ENCODE assay signal across 8 mouse cellular contexts in genomic region chr10:84533912-84534671, GRCm38 (mm10). TPM values are rescaled to one million over a fixed set of nuclear protein-coding genes. Genes with fewer than 3 reads are reported as not detected.
DNase-seq lines count a peak whose midpoint lies in the region; ATAC-seq lines count a peak whose summit lies in the region.

Gene Ckap4 (minus strand): TSS chr10:84534062.

- under 1% methylated on average over 41 of the region's 64 CpGs for WGBS in intestine, embryonic 14.5 days
- WGBS in limb, embryonic 12.5 days, result 2% methylated on average over 15 of the region's 64 CpGs
- WGBS in midbrain, embryonic 13.5 days, result under 1% methylated on average over 43 of the region's 64 CpGs
- 0% methylated on average over 27 of the region's 64 CpGs for WGBS in stomach, embryonic 14.5 days

- DNase-seq in right cerebral cortex, postnatal 10 days (ENCODE audit: low spot score in 2 of 2), result peak; percentile 76 to 78
- DNase-seq in right cerebral cortex, adult 2 months (ENCODE audit: low spot score in 2 of 2), result no peak
- DNase-seq in embryo, embryonic 10.5 days (ENCODE audit: low spot score), result peak; percentile 87
- DNase-seq in gastrocnemius, postnatal 4 days (ENCODE audit: low spot score in 2 of 2), result peak; percentile 79 to 81
- DNase-seq in intestine, embryonic 14.5 days (ENCODE audit: low spot score), result peak; percentile 83

- H3K4me3 ChIP-seq in intestine, embryonic 14.5 days (ENCODE audit: low read depth, low read length), result peak within 1 kb of the TSS; percentile 90
- H3K4me3 ChIP-seq in limb, embryonic 12.5 days (replicated peaks), result peak within 1 kb of the TSS; percentile 96
- peak within 1 kb of the TSS; percentile 83 for H3K4me3 ChIP-seq in midbrain, embryonic 13.5 days (replicated peaks)
- H3K4me3 ChIP-seq in stomach, embryonic 14.5 days (ENCODE audit: low read depth, low read length), result peak within 1 kb of the TSS; percentile 89

- no peaks in the 10 kb centered on the region for H3K9me3 ChIP-seq in intestine, embryonic 14.5 days (ENCODE audit: control insufficient read depth, low read length)
- H3K9me3 ChIP-seq in limb, embryonic 12.5 days, result no peaks in the 10 kb centered on the region
- no peaks in the 10 kb centered on the region for H3K9me3 ChIP-seq in midbrain, embryonic 13.5 days
- no peaks in the 10 kb centered on the region for H3K9me3 ChIP-seq in stomach, embryonic 14.5 days (ENCODE audit: control insufficient read depth, low read depth, low read length)

- H3K36me3 ChIP-seq in intestine, embryonic 14.5 days (ENCODE audit: control insufficient read depth, insufficient read depth, low read length), result peaks cover 7% of the 10 kb centered on the region
- H3K36me3 ChIP-seq in limb, embryonic 12.5 days, result peaks cover 22% of the 10 kb centered on the region
- H3K36me3 ChIP-seq in midbrain, embryonic 13.5 days, result peaks cover under 1% of the 10 kb centered on the region; the same call in 1 of the 2 replicates
- H3K36me3 ChIP-seq in stomach, embryonic 14.5 days (ENCODE audit: control insufficient read depth, insufficient read depth, low read length), result no peaks in the 10 kb centered on the region; the same call in 1 of the 2 replicates

- peak within 1 kb of the TSS; percentile 67 for H3K4me2 ChIP-seq in intestine, embryonic 14.5 days (ENCODE audit: low read length)
- H3K4me2 ChIP-seq in limb, embryonic 12.5 days, result peak within 1 kb of the TSS; percentile 77
- H3K4me2 ChIP-seq in midbrain, embryonic 13.5 days (replicated peaks), result peak within 1 kb of the TSS; percentile 69
- peak within 1 kb of the TSS; percentile 58 for H3K4me2 ChIP-seq in stomach, embryonic 14.5 days (replicated peaks; ENCODE audit: low read depth, low read length)

- H3K4me1 ChIP-seq in intestine, embryonic 14.5 days (replicated peaks; ENCODE audit: control insufficient read depth, insufficient read depth, low read length), result peaks cover 23% of the 10 kb centered on the region
- peaks cover 38% of the 10 kb centered on the region for H3K4me1 ChIP-seq in limb, embryonic 12.5 days (replicated peaks)
- H3K4me1 ChIP-seq in midbrain, embryonic 13.5 days (replicated peaks), result peaks cover 45% of the 10 kb centered on the region
- peaks cover 24% of the 10 kb centered on the region; the same call in 1 of the 2 replicates for H3K4me1 ChIP-seq in stomach, embryonic 14.5 days (ENCODE audit: control insufficient read depth, insufficient read depth, low read length)

- ATAC-seq in intestine, embryonic 14.5 days (replicated peaks; ENCODE audit: low FRiP score, low TSS enrichment, low read depth), result peak; percentile 86
- ATAC-seq in limb, embryonic 12.5 days (ENCODE audit: insufficient number of reproducible peaks, insufficient read depth, low FRiP score, low TSS enrichment, low read depth), result peak; percentile 89
- ATAC-seq in midbrain, embryonic 13.5 days, result peak; percentile 90
- peak; percentile 91 for ATAC-seq in stomach, embryonic 14.5 days (ENCODE audit: insufficient number of reproducible peaks, insufficient read depth, low FRiP score, low read depth)

- H3K27me3 ChIP-seq in intestine, embryonic 14.5 days (replicated peaks; ENCODE audit: control insufficient read depth, insufficient read depth, low read length), result no peaks in the 10 kb centered on the region
- H3K27me3 ChIP-seq in limb, embryonic 12.5 days, result no peaks in the 10 kb centered on the region
- no peaks in the 10 kb centered on the region for H3K27me3 ChIP-seq in midbrain, embryonic 13.5 days
- no peaks in the 10 kb centered on the region for H3K27me3 ChIP-seq in stomach, embryonic 14.5 days (ENCODE audit: control insufficient read depth, insufficient read depth, low read length)

- H3K9ac ChIP-seq in intestine, embryonic 14.5 days (ENCODE audit: low read length), result peak within 1 kb of the TSS; percentile 90
- H3K9ac ChIP-seq in limb, embryonic 12.5 days (replicated peaks), result peak within 1 kb of the TSS; percentile 98
- H3K9ac ChIP-seq in midbrain, embryonic 13.5 days (replicated peaks), result peak within 1 kb of the TSS; percentile 97
- H3K9ac ChIP-seq in stomach, embryonic 14.5 days (replicated peaks; ENCODE audit: low read depth, low read length), result peak within 1 kb of the TSS; percentile 94

- peak within 1 kb of the TSS; percentile 81 for H3K27ac ChIP-seq in intestine, embryonic 14.5 days (ENCODE audit: low read depth)
- peak within 1 kb of the TSS; percentile 90 for H3K27ac ChIP-seq in limb, embryonic 12.5 days
- peak within 1 kb of the TSS; percentile 92 for H3K27ac ChIP-seq in midbrain, embryonic 13.5 days
- H3K27ac ChIP-seq in stomach, embryonic 14.5 days (ENCODE audit: low read length), result peak within 1 kb of the TSS; percentile 85

RNA-seq across cellular contexts. Expression of gene Ckap4, which starts in this region (rescaled TPM):
- total RNA-seq in gastrocnemius, postnatal 4 days (2021), result 100 to 1,000 TPM; 122 to 138 TPM
- 69.9 and 82.2 TPM in 2 replicates for polyA plus RNA-seq in intestine, embryonic 14.5 days (2014; fragmentation: Nextera tagmentation; extraction: Ambion mirVana)
- polyA plus RNA-seq in limb, embryonic 12.5 days (2016; fragmentation: Nextera tagmentation; extraction: Ambion mirVana), result 102 and 106 TPM in 2 replicates
- polyA plus RNA-seq in midbrain, embryonic 13.5 days (2015; fragmentation: Nextera tagmentation; extraction: Ambion mirVana), result 48.7 and 60.9 TPM in 2 replicates
- polyA plus RNA-seq in stomach, embryonic 14.5 days (2014; fragmentation: Nextera tagmentation; extraction: Ambion mirVana), result 89.3 and 114 TPM in 2 replicates

Comparison
In these comparisons a context has a peak if more than half of its experiments do, and no peak if none do; other contexts are left out.
1. DNase-seq: peak in right cerebral cortex, postnatal 10 days (2 of 2), embryo, embryonic 10.5 days (single experiment), gastrocnemius, postnatal 4 days (2 of 2) and intestine, embryonic 14.5 days (single experiment); none in right cerebral cortex, adult 2 months (0 of 2).
2. Peak in every context shown above with its lines, with median percentiles within 50 percentile points of each other: ATAC-seq, H3K27ac ChIP-seq, H3K4me2 ChIP-seq, H3K4me3 ChIP-seq and H3K9ac ChIP-seq.